Mouse (Mus musculus): ENCODE measurements around the gene Ndufaf8.

GRCm38 (mm10) chr11:120142601-120143051, 43.9 kb downstream of the Ndufaf8 start:
- no peak for TF ChIP-seq POLR2A (IDR thresholded peaks at IDR 0.05; ENCODE audit: control insufficient read depth, low read depth, low read length)
- TF ChIP-seq CTCF (IDR thresholded peaks at IDR 0.05; ENCODE audit: control insufficient read depth, insufficient read depth, insufficient replicate concordance, low read depth, low read length) = no peak

All from testis, adult 2 months (tissue).